9 mouse cellular contexts compared by ENCODE assay signal in the genomic region with DNA sequence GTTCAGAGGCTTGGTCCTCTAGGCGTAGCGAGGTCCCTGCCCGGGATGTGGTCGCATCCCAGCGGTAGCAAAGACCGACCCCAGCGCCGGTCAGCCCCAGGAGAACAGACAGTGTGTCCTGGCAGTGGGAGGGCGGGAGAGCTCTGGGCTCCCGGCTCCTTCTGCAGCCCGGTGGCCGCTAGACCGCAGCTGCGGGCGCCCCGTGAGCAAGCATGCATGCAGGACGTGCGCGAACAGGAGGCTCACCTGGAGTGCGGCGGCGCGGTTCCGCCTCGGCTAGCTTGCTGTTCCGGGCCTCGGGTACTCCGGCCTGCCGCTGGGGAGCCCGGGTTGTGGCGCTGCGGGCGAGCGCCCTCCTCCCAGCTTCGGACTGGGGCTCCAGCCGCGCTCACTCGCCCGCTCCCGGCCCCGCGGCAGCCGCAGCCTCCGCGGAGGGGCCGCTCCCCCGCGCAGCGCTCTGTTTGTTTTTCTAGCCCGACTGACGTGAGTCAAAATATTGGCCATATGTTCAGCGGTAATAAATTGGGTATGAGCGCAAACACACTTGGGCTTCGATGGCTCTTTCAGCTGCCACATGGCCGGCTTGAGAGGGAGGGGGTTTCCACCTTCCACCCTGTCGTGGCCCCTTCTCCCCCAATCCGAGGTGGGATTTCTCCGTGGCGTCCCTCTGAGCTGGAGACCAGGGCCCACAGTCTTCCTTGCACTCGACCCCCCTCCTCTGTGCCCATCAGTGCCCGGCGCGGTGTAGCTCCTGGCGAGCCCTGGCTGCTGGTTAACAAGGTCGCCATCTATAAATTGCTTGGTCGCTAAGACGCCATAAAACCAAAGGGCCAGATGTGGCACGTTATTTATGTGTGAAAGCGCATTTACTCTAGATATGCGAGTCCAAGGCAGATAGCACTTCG. TPM values are rescaled to one million over a fixed set of nuclear protein-coding genes. Genes with fewer than 3 reads are reported as not detected.
DNase-seq lines count a peak whose midpoint lies in the region; ATAC-seq lines count a peak whose summit lies in the region.
"Had no signal": no experiment of that assay in that cellular context is flagged by ENCODE, and none has a peak within 500 bp of the region (broad histone marks: within the 10 kb centered on the region; RNA-seq: fewer than 3 reads in every experiment).

No protein-coding gene starts in this region.

- no peaks in the 10 kb centered on the region for H3K9me3 ChIP-seq in kidney, embryonic 16.5 days (ENCODE audit: low read length)
- no peaks in the 10 kb centered on the region for H3K9me3 ChIP-seq in intestine, embryonic 14.5 days (ENCODE audit: control insufficient read depth, low read length)
- no peaks in the 10 kb centered on the region for H3K9me3 ChIP-seq in neural tube, embryonic 12.5 days

- 0 out of 2 replicates have a peak overlapping the region, but pooled peaks have one; percentile 34 for H3K9ac ChIP-seq in kidney, embryonic 16.5 days (replicated peaks; ENCODE audit: low read length)
- H3K9ac ChIP-seq in intestine, embryonic 14.5 days (ENCODE audit: low read length) = no peak overlapping the region
- H3K9ac ChIP-seq in neural tube, embryonic 12.5 days = 0 out of 2 replicates have a peak overlapping the region, but pooled peaks have one; percentile 13

- no peaks in the 10 kb centered on the region for H3K36me3 ChIP-seq in kidney, embryonic 16.5 days (ENCODE audit: insufficient read depth, low read length)
- H3K36me3 ChIP-seq in intestine, embryonic 14.5 days (ENCODE audit: control insufficient read depth, insufficient read depth, low read length) = no peaks in the 10 kb centered on the region
- no peaks in the 10 kb centered on the region for H3K36me3 ChIP-seq in neural tube, embryonic 12.5 days

- H3K27me3 ChIP-seq in kidney, embryonic 16.5 days (ENCODE audit: insufficient read depth, low read length) = peaks cover 93% of the 10 kb centered on the region
- H3K27me3 ChIP-seq in intestine, embryonic 14.5 days (replicated peaks; ENCODE audit: control insufficient read depth, insufficient read depth, low read length) = peaks cover 90% of the 10 kb centered on the region
- peaks cover 89% of the 10 kb centered on the region for H3K27me3 ChIP-seq in neural tube, embryonic 12.5 days (replicated peaks)

- under 1% methylated on average over 71 of the region's 71 CpGs for WGBS in kidney, embryonic 16.5 days
- under 1% methylated on average over 69 of the region's 71 CpGs for WGBS in intestine, embryonic 14.5 days
- under 1% methylated on average over 71 of the region's 71 CpGs for WGBS in neural tube, embryonic 12.5 days

- peak overlapping the region; percentile 44 for H3K4me3 ChIP-seq in kidney, embryonic 16.5 days (ENCODE audit: low read length)
- peak overlapping the region; percentile 26 for H3K4me3 ChIP-seq in intestine, embryonic 14.5 days (ENCODE audit: low read depth, low read length)
- H3K4me3 ChIP-seq in neural tube, embryonic 12.5 days = peak overlapping the region; percentile 29

- H3K27ac ChIP-seq in kidney, embryonic 16.5 days (ENCODE audit: low read length) = no peak overlapping the region
- H3K27ac ChIP-seq in intestine, embryonic 14.5 days (ENCODE audit: low read depth) = no peak overlapping the region
- H3K27ac ChIP-seq in neural tube, embryonic 12.5 days = no peak overlapping the region

- H3K4me2 ChIP-seq in kidney, embryonic 16.5 days (replicated peaks; ENCODE audit: low read depth, low read length) = peak overlapping the region; percentile 64
- H3K4me2 ChIP-seq in intestine, embryonic 14.5 days (ENCODE audit: low read length) = peak overlapping the region; percentile 56
- H3K4me2 ChIP-seq in neural tube, embryonic 12.5 days (replicated peaks) = peak overlapping the region; percentile 64

- peaks cover 18% of the 10 kb centered on the region for H3K4me1 ChIP-seq in kidney, embryonic 16.5 days (ENCODE audit: insufficient read depth, low read length)
- H3K4me1 ChIP-seq in intestine, embryonic 14.5 days (replicated peaks; ENCODE audit: control insufficient read depth, insufficient read depth, low read length) = peaks cover 13% of the 10 kb centered on the region
- H3K4me1 ChIP-seq in neural tube, embryonic 12.5 days = peaks cover 23% of the 10 kb centered on the region

- ATAC-seq in kidney, embryonic 16.5 days (ENCODE audit: low FRiP score, low TSS enrichment) = peak; percentile 71
- ATAC-seq in intestine, embryonic 14.5 days (replicated peaks; ENCODE audit: low FRiP score, low TSS enrichment, low read depth) = peak; percentile 50; the same call in 1 of the 2 replicates
- ATAC-seq in neural tube, embryonic 12.5 days (ENCODE audit: low FRiP score, low read depth) = peak; percentile 39; the same call in 1 of the 2 replicates

- no peak for DNase-seq in kidney, adult 8-10 months
- peak; percentile 51 for DNase-seq in embryo, embryonic 11 days
- peak; percentile 74 for DNase-seq in intestine, embryonic 14.5 days (ENCODE audit: low spot score)
- DNase-seq in c-Kit-positive CD71-positive TER-119-positive erythroid progenitor cells, embryonic 14.5 days (ENCODE audit: low spot score) = no peak
- no peak for DNase-seq in ovary, postnatal 36 days (ENCODE audit: low spot score)
- no peak for DNase-seq in left cerebral cortex, adult 11 months (ENCODE audit: low spot score)
- DNase-seq: heart, postnatal 14 days had no signal

RNA-seq across cellular contexts. Expression of gene Nkx2-2, which starts 0.9 kb away (rescaled TPM):
- not detected in 2 replicates for polyA plus RNA-seq in kidney, embryonic 16.5 days (2015; fragmentation: Nextera tagmentation; extraction: Ambion mirVana)
- polyA plus RNA-seq in intestine, embryonic 14.5 days (2014; fragmentation: Nextera tagmentation; extraction: Ambion mirVana) = 1.7 and 2.9 TPM in 2 replicates
- polyA plus RNA-seq in neural tube, embryonic 12.5 days (2016; fragmentation: Nextera tagmentation; extraction: Ambion mirVana) = 3.7 and 4.7 TPM in 2 replicates

Comparison
In these comparisons a context has a peak if more than half of its experiments do, and no peak if none do; other contexts are left out.
1. DNase-seq: peak in embryo, embryonic 11 days (single experiment) and intestine, embryonic 14.5 days (single experiment); none in kidney, adult 8-10 months (0 of 2), c-Kit-positive CD71-positive TER-119-positive erythroid progenitor cells, embryonic 14.5 days (single experiment), ovary, postnatal 36 days (single experiment) and left cerebral cortex, adult 11 months (single experiment).
2. Peak in every context shown above with its lines, with median percentiles within 50 percentile points of each other: ATAC-seq, H3K4me2 ChIP-seq and H3K4me3 ChIP-seq.